Mouse (Mus musculus) lung, embryonic 16.5 days (tissue): ENCODE data around the gene Slc24a2. TPM values are rescaled to one million over a fixed set of nuclear protein-coding genes. Genes with fewer than 3 reads are reported as not detected.

ENCODE experiments used
- ATAC-seq: fragments of 200-750 bp; cut with Nextera tagmentation; 2 replicates; pipeline ENCODE4 v1.8.0; 2017; ENCODE audit warnings: low read depth, mild to moderate bottlenecking, moderate library complexity
- H3K27ac ChIP-seq: fragments of 300-500 bp; sonication (generic); 2 replicates; pipeline ENCODE4 v1.5.1; 2014; ENCODE audit warnings: mild to moderate bottlenecking, control low read depth, low read length
- H3K27me3 ChIP-seq: fragments of 300-500 bp; sonication (generic); 2 replicates; pipeline ENCODE4 v1.6.1; 2014; ENCODE audit warnings: low read depth, low read length, mixed read lengths; ENCODE audit not compliant: control insufficient read depth, insufficient read depth
- H3K36me3 ChIP-seq: fragments of 300-500 bp; sonication (generic); 2 replicates; pipeline ENCODE4 v1.6.1; 2014; ENCODE audit warnings: low read length; ENCODE audit not compliant: control insufficient read depth, insufficient read depth
- H3K4me1 ChIP-seq: fragments of 300-500 bp; sonication (generic); replicated peaks from 2 replicates; pipeline ENCODE4 v1.6.1; 2014; ENCODE audit warnings: low read length, mixed read lengths; ENCODE audit not compliant: control insufficient read depth, insufficient read depth
- H3K4me2 ChIP-seq: fragments of 300-500 bp; sonication (generic); 2 replicates; pipeline ENCODE4 v1.6.1; 2014; ENCODE audit warnings: low read depth, low read length, control low read depth
- H3K4me3 ChIP-seq: fragments of 300-500 bp; sonication (generic); 2 replicates; pipeline ENCODE4 v1.5.1; 2014; ENCODE audit warnings: mild to moderate bottlenecking, low read length, control low read depth
- H3K9ac ChIP-seq: fragments of 300-500 bp; sonication (generic); 2 replicates; pipeline ENCODE4 v1.6.1; 2014; ENCODE audit warnings: low read length, control low read depth
- H3K9me3 ChIP-seq: fragments of 300-500 bp; sonication (generic); 2 replicates; pipeline ENCODE4 v1.6.1; 2016; ENCODE audit warnings: low read length; ENCODE audit not compliant: control insufficient read depth
- WGBS: fragments of 180-500 bp; shearing (Covaris S2); extraction: QIAGEN DNeasy Blood & Tissue Kit; methylation state at CpG from one replicate; pipeline ENCODE4 v1.1.7; 2014; 5-methylcytosine and 5-hydroxymethylcytosine counted together
- polyA plus RNA-seq: library from polyadenylated mRNA; unstranded; fragments of >200 nt; fragmentation: Nextera tagmentation; extraction: Ambion mirVana; gene quantifications from 2 replicates; pipeline ENCODE4 v1.2.1, GENCODE M21; 2015

Gene Slc24a2
- polyA plus RNA-seq, 1 experiment from 2014 or later, result 0.18 TPM

- Histone ChIP-seq H3K36me3 (no peaks in the 10 kb centered on the region), H3K27me3 (no peaks in the 10 kb centered on the region), H3K9me3 (no peaks in the 10 kb centered on the region), H3K27ac (no peak overlapping the region), H3K4me1 (no peaks in the 10 kb centered on the region), H3K4me3 (no peak overlapping the region), H3K9ac (no peak overlapping the region), H3K4me2 (no peak overlapping the region)
- no peak for ATAC-seq
These were observed 139.4 kb downstream of the Slc24a2 start for GRCm38 (mm10) chr4:87090841-87091240.

DNA sequence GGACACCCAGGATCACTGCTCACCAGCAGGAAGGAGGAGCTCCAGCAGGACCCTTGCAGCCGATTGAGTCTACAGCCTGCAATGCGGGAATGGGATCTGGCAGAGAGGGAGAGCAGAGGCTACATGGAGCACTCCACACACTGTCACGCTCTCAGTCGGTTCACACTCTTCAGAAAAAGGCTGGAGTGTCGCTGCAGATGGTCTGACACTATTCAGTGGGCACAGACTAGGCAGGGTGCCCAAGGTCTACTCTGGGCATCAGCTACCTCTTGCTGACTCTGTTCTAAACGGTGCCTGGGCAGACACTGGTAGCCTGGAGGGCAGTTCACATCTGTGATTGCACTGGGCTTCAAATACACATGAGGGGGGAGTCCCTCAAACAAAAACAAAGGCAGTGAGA is 141.6 kb downstream of the Slc24a2 start:
- no peak for ATAC-seq
- H3K9me3 ChIP-seq, result no peaks in the 10 kb centered on the region
- WGBS, result 48% methylated on average over 6 of the region's 6 CpGs

GRCm38 (mm10) chr4:87087597-87087996 is 142.7 kb downstream of the Slc24a2 start:
- Histone ChIP-seq H3K4me2 (no peak overlapping the region), H3K9ac (no peak overlapping the region), H3K27ac (no peak overlapping the region), H3K9me3 (no peaks in the 10 kb centered on the region), H3K36me3 (no peaks in the 10 kb centered on the region), H3K27me3 (no peaks in the 10 kb centered on the region), H3K4me3 (no peak overlapping the region), H3K4me1 (no peaks in the 10 kb centered on the region)
- ATAC-seq, result no peak
- 61% methylated on average over 5 of the region's 5 CpGs for WGBS

More for the DNA sequence above, 141.6 kb downstream of the Slc24a2 start:
- Histone ChIP-seq H3K27me3 (no peaks in the 10 kb centered on the region), H3K9ac (no peak overlapping the region), H3K4me3 (no peak overlapping the region), H3K36me3 (no peaks in the 10 kb centered on the region), H3K27ac (no peak overlapping the region), H3K4me1 (no peaks in the 10 kb centered on the region), H3K4me2 (no peak overlapping the region)

GRCm38 (mm10) chr4:87086933-87087577 is 143.2 kb downstream of the Slc24a2 start:
- Histone ChIP-seq H3K36me3 (no peaks in the 10 kb centered on the region), H3K9me3 (no peaks in the 10 kb centered on the region), H3K27ac (no peak overlapping the region), H3K4me3 (no peak overlapping the region), H3K4me2 (no peak overlapping the region), H3K27me3 (no peaks in the 10 kb centered on the region), H3K4me1 (no peaks in the 10 kb centered on the region), H3K9ac (no peak overlapping the region)
- ATAC-seq, result peak; percentile 86
- WGBS, result 43% methylated on average over 11 of the region's 11 CpGs

DNA sequence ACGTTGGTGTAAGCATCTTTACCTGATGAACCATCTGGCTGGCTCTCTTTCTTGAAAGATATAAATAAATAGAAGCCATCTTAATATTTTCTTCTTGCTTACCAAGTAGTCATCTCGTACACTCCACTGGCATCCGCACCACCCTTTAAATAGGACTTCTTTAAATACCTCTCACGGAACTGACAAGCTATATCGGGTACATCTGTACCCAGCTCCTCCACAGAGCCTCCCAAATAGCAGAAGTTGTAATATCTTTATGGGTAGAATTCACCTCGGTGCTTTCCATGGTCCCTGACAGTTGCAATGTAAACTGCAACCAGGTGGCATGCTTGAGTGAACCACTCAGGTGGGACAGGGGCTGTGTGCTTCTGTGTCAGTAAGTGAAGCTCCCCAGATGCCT is 149.0 kb downstream of the Slc24a2 start:
- WGBS, result 77% methylated on average over 6 of the region's 6 CpGs
- Histone ChIP-seq H3K27ac (no peak overlapping the region), H3K36me3 (no peaks in the 10 kb centered on the region), H3K4me2 (no peak overlapping the region), H3K27me3 (no peaks in the 10 kb centered on the region), H3K4me3 (no peak overlapping the region), H3K9ac (no peak overlapping the region), H3K9me3 (no peaks in the 10 kb centered on the region), H3K4me1 (no peaks in the 10 kb centered on the region)
- ATAC-seq, result no peak

DNA sequence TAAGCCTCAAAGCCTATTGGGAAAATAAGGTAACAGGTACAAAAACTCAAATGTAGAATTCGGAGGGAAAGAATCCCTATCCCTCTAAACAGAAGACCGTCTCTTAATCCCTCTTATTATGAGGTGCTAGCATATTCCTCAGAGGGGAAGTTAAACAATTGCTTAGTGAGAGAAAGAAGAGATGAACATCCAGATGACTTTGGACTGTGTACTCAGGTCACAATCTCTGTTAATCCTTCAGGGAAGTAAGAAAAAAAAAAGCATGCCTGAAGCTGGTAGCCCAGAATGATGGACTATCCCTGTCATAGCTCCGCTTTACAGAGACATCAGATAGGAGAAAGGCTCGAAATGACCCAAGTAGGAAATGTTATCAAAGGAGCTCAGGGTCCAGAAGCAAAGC is 151.0 kb downstream of the Slc24a2 start:
- H3K27me3 ChIP-seq, result no peaks in the 10 kb centered on the region
- 53% methylated on average over 4 of the region's 4 CpGs for WGBS

DNA sequence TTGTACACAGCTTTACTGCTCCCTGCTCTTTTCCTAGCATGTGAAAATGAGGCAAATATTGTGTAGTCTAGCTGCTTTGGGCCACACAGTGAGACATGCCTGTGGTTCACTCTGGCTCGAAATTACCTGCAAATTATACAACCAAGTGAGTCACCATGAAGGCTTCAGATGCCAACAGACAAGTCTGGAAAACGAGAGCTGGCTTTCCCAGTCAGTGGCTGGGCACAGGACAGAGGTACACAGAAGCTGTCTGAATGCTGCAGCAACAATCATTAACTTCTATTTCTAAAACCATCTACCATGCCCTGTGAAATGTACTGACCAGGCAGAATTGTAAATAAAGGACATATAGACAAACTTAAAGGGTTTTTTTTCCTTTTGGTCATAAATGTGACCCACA is 151.6 kb downstream of the Slc24a2 start:
- Histone ChIP-seq H3K4me1 (no peaks in the 10 kb centered on the region), H3K27me3 (no peaks in the 10 kb centered on the region), H3K4me3 (no peak overlapping the region), H3K9me3 (no peaks in the 10 kb centered on the region), H3K36me3 (no peaks in the 10 kb centered on the region), H3K4me2 (no peak overlapping the region), H3K27ac (no peak overlapping the region), H3K9ac (no peak overlapping the region)
- no peak for ATAC-seq
- WGBS, result 48% methylated on average over 2 of the region's 2 CpGs

More for the DNA sequence above, 151.0 kb downstream of the Slc24a2 start:
- Histone ChIP-seq H3K4me3 (no peak overlapping the region), H3K9me3 (no peaks in the 10 kb centered on the region), H3K36me3 (no peaks in the 10 kb centered on the region), H3K9ac (no peak overlapping the region), H3K4me2 (no peak overlapping the region), H3K4me1 (no peaks in the 10 kb centered on the region), H3K27ac (no peak overlapping the region)
- ATAC-seq, result no peak

DNA sequence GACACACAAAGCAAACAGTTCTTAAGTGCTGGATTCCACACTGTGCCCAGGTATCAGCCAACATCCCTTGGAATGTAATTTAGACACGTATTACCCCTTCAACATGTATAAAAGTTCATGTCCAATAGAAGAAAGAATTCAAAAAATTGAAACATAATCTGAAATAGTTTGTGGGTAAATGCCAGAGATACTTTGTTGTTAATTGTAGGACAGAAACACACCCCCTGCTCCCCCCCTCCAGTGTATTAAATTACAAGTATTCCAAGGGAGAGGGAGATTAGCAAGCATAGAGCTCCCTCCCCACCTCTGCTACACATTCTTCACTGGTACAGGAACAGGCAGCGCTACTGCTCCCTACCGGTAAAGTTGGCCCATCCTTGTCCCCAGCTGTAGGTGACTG is 154.5 kb downstream of the Slc24a2 start:
- H3K27me3 ChIP-seq, result no peaks in the 10 kb centered on the region
- H3K4me1 ChIP-seq, result no peaks in the 10 kb centered on the region
- ATAC-seq, result no peak
- no peak overlapping the region for H3K27ac ChIP-seq
- 54% methylated on average over 3 of the region's 3 CpGs for WGBS
- no peak overlapping the region for H3K4me2 ChIP-seq
- no peaks in the 10 kb centered on the region for H3K9me3 ChIP-seq
- H3K9ac ChIP-seq, result no peak overlapping the region
- H3K36me3 ChIP-seq, result no peaks in the 10 kb centered on the region
- H3K4me3 ChIP-seq, result no peak overlapping the region

DNA sequence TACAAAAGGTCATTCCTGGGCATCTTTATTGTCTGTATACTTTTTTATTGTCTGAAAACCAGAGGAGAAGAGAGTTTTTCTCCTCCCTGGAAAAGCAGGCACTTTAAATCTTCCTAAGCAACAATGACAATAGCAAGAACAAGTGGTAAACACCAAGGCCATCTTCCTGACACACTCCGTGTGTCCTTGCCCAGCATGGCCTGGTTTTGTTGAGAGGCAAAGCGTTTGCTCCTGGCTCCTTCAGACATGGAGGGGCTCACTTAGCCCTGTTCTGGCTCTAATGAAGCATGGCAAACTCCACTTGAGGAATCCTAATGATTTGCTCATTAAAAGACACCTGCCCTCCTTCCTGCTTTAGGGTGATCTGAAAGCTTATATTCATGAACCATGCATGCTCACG is 162.2 kb downstream of the Slc24a2 start:
- WGBS, result 74% methylated on average over 3 of the region's 3 CpGs
- no peaks in the 10 kb centered on the region for H3K36me3 ChIP-seq
- H3K4me3 ChIP-seq, result no peak overlapping the region
- H3K4me2 ChIP-seq, result no peak overlapping the region
- H3K27me3 ChIP-seq, result no peaks in the 10 kb centered on the region
- H3K27ac ChIP-seq, result no peak overlapping the region
- no peak for ATAC-seq
- no peaks in the 10 kb centered on the region for H3K9me3 ChIP-seq
- no peak overlapping the region for H3K9ac ChIP-seq
- H3K4me1 ChIP-seq, result no peaks in the 10 kb centered on the region

DNA sequence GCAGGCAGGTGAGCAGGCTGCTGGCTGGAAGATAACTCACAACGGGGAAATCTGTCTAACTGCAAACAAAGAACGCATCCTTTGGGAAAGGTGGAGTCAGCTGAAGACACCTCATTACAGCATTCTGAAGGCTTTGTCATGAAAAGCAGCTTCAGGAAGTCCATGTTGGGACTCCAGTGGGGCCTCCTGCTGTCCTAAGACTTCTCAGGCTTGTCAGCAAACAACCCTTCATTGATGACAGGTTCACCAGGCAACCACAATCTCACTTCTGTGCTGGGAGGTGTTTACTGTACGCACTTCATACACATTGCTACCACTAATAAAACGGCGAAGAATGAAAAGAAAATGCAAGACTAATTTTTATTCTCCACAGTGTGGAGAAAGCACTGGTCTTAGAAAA is 165.1 kb downstream of the Slc24a2 start:
- WGBS, result 78% methylated on average over 5 of the region's 5 CpGs
- Histone ChIP-seq H3K27me3 (no peaks in the 10 kb centered on the region), H3K27ac (no peak overlapping the region)

More for the DNA sequence above, 165.1 kb downstream of the Slc24a2 start:
- no peak overlapping the region for H3K9ac ChIP-seq
- H3K4me1 ChIP-seq, result no peaks in the 10 kb centered on the region
- no peaks in the 10 kb centered on the region for H3K9me3 ChIP-seq
- H3K36me3 ChIP-seq, result no peaks in the 10 kb centered on the region
- H3K4me2 ChIP-seq, result no peak overlapping the region
- no peak for ATAC-seq
- no peak overlapping the region for H3K4me3 ChIP-seq
